Mouse (Mus musculus) adrenal gland, adult (tissue): ENCODE measurements around the gene Osbpl2.

ENCODE experiments used
- DNase-seq, 2 experiments: peaks; one replicate each; pipeline ENCODE4 v3.0.0; 2022 to 2023; ENCODE audit warnings: low spot score in 1 of 2; ENCODE audit not compliant: inconsistent age in 2 of 2

Gene Osbpl2

DNA sequence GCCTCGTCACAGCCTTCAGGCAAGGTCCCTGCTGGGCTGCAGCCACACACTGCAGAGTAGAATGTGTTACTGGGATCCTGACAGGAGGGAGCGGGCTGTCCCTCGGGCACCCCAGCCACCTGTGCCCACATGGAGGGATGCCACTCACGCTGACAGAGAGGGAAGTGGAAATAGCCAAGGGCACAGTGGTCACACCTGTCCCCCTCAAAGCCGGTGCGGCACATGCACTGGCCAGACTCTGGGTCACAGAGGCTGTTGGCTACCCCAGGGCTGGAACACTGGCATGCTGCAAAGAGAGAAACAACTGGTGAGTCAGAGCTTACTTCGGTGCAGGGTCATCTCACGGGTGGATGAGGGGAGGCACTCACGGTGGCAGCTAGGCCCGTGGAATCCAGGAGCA is 79.7 kb downstream of the Osbpl2 start:
- peak; percentile 48 to 79 for DNase-seq

DNA sequence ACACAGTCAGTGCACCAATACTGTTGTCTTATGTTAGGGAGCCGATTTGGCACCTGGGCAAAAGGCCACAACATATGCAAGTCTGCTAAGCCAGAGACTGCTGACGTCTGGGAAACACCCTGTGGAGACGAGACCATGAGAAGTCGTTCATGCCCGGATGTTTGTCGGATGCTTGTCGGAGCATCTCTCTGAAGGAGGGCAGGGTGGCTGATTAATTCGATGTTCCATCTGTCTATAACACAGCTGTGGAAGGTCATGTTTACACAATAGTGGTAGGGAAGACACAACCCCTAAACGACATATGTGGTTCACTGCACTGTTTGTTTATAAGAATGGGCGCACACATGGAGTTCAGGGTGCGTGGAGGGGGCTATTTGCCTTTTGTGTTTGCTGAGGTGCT is 81.6 kb downstream of the Osbpl2 start:
- DNase-seq = no peak

DNA sequence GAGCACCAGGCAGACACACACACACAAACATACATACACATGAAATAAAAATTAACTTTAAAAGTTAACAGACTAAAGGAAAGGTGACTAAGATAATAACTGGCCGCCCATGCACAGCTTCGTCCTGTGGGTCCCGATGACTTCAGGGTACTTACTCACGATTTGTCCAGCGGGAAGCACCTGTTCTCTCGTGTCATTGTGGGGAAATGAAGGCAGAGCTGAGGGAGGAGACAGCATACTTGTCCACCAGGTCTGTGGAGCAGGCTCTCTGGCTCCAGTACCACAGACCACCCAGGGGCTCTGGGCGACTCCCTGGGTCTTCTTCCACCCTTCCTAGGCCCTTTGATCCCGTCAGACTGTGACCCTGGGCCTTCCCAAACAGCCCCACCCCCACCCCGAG is 82.2 kb downstream of the Osbpl2 start:
- DNase-seq = no peak

DNA sequence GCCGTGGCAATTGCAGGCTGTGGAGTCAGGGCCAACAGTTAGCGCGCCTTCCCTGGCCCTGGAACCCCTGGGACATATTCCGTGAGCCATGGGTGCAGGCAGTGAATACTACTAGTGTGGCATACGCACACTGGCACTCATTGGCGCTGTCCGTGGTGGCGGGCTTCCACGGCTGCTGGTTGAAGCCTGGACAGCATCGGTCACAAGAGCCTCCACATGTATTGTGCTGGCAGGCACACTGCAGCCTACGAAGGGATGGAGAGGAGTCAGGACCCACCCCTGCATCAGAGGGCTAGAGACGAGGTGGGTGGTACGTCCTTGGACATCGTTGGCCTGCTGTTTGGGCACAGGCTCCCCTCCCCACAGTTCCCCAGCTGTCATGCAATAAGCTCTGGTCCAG is 83.2 kb downstream of the Osbpl2 start:
- no peak for DNase-seq

DNA sequence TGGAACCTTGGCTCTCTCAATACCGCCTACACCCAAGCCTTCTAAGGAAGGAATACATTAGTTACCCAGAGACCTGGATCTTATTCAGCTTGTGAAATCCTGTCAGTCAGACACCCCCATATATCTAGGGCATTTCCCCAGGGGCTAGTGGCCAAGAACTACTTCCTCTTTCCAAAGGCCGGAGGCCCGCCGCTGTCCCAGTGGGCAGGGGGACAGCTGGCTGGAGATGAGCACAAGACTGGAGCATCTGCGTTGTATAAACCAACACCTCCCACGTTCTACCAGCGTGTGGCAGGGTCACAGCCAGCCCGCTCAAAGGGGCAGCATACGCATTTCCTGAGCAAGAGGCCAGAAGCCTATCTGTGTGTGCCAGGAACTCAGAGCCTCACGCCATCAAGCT is 83.7 kb downstream of the Osbpl2 start:
- DNase-seq = no peak

DNA sequence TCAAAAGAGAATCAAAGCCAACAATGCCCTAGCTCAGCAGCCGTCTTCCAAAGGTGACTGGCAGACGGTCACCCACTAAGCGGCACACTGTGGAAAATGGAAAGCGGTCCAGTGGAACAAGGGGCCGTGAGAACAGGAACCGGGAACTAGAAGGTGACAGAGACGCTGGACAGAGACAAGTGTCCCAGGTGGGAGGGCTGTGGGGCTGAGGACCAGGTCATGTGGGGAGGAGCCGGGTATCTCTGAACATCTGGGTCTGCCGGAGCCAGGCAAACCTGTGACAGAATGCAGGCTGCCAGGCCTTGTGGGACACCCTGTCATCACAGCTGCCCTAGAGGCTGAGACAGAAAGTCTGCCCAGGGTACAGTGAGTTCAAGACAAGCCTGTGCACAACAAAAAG is 85.4 kb downstream of the Osbpl2 start:
- no peak for DNase-seq

DNA sequence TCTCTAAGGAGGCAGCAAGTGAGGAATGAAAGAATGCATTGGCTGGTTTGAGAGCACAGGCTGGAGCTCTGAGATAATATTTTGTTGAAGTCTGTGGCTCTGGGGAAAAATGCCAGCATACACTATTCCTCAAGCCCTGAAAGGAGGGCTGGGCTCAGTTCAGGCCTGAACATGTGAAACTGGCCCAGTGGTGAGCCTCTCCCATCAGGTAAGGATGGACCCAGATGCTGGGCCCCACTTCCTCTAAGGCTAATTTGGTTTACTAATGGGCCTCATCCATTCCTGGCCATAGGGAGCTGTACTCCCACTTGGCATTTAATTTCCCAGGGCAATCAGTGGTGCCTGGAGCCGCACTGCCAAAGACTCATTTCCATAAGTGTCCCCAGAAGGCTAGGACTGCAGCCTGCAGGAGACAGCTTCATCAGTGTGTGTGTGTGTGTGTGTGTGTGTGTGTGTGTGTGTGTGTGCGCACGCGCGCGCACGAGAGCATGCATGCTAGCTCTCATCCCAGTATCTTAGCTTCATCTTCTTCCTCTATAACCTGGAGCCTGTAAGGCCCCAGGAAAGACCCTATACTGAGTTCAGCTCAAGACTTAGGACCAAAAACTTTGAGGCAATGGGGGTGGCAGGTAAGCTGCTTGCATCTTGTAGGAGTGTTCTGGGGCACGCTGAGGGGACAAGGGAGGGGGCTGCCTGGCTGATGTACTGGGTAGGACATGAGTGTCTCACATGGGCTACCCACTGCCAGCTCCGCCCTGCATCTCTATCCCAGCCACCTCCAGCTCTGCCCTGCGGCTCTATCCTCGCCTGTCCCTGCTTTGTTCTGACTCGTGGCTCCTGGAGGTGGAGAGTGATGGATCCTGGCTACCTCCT is 86.2 kb downstream of the Osbpl2 start:
- DNase-seq = no peak

DNA sequence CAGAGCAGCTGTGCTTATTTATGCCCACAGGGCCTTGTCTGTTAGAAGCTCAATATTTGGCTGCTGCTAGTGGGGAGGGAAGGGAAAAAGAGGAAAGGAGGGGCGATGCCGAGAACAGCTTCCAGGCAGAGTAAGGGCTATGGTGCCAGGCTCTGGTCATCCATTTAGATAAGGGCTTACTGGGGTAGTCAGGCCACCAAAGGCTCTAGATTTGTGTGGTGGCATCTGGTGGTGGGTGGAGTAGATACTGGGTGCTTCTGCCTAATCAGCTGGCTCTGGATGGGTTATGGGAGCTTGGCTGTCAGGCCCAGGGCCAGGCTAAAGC is 86.8 kb downstream of the Osbpl2 start:
- DNase-seq = no peak

DNA sequence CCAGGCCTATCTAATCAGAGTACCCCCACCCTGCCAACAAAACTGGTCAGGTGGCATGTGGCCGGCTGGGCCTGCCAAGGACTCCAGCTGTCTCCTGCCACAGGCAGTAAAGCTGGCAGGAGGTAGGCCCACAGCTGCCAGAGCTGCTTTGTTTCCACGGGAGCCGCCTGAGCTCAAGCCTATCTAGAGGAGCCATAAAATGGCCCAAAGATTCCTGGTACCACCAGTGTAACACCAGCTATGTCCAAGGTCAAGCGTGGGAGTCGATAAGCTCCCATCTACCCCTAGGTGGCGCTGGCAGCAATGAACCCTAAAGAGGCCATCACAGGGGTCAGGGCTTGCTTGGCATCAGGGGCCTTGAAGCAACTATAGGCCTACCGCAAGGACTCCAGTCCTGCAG is 88.7 kb downstream of the Osbpl2 start:
- peak; percentile 71 to 88 for DNase-seq

DNA sequence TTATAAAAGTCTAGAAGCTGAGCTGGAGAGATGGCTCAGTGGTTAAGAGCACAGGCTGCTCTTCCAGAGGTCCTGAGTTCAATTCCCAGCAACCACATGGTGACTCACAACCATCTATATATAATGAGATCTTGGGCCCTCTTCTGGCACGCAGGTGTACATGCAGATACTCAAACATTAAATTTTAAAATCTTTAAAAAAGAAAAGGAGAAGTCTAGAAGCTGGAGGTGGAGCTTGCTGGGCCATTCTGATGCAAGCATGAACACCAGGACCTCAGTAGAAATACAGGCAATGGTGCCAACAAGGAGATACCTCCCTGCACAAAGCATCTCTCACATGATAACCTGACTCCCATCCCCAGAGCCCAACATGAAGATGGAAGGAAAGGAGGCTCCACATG is 89.9 kb downstream of the Osbpl2 start:
- no peak for DNase-seq

DNA sequence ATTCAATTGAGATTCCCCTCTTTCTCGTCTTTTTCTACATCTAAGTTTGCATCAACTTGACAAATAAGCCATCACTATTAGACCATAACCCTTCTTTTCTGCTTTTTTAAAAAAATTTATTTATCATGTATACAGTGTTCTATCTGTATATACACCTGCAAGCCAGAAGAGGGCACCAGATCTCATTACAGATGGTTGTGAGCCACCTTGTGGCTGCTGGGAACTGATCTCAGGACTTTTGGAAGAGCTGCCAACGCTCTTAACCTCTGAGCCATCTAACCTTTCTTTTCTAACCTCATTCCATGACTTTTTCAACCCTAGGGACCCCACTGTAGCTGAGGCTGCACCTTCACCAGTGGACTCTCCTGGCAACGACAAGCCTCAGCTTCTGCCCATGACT is 93.1 kb downstream of the Osbpl2 start:
- DNase-seq = no peak
